Mouse (Mus musculus) megakaryocyte, embryonic 14.5 days (primary cell): ENCODE measurements around the gene Scarb1.

ENCODE experiments used
- FLI1 ChIP-seq: IDR thresholded peaks from 2 replicates; pipeline ENCODE4 v1.6.1; 2012; ENCODE audit warnings: low read length, inconsistent platforms, mixed read lengths
- GATA1 ChIP-seq: IDR thresholded peaks from 3 replicates; pipeline ENCODE4 v1.6.1; 2012; ENCODE audit warnings: mixed read lengths, low read length, inconsistent platforms, borderline replicate concordance

DNA sequence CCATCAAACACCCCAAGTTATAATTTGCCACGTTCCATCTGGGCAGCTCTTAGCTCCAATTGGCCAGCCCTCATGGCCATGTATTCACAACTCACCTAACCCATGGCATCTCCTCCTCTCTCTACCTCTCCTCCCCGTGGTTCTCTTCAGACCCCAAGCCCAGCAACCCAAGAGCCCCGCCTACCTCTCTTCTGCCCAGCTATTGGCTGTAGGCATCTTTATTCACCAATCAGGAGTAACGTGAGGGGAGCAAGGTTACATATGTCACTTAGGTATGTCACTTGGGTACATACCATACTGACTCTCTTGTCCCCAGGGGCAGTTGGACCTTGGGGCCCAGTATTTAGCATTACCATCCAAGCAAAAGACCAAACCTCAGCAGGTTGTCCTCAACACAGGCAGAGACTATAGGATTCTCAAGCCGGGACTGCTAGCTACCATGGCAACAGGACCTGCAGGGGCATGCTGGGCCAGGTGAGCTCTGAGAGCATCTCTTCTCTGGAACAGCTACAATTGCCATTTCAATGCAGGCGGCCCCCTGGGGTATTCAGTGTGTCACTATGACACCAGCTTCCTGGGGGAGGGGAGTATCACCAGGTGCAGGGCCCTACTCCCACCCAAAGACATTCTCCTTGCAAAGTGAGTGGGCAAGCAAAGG lies 100.6 kb downstream of the Scarb1 start:
- TF ChIP-seq GATA1 (no peak), FLI1 (no peak)
